Mouse (Mus musculus) skeletal muscle tissue, adult 2 months (tissue): ENCODE measurements at regions not wholly inside any gene's neighbourhood (a gene's known extent, or its start where the extent isn't known, plus 50 kb on each side); places are given as distances from the start of the nearest gene placed in this dataset.

Experiments
- DNase-seq: peaks from one replicate; pipeline ENCODE4 v3.0.0-alpha.2; 2012; ENCODE audit warnings: low read depth, low spot score

- no peak for DNase-seq
Observed at GRCm38 (mm10) chr13:90497573-90497972, 407.6 kb downstream of the Atp6ap1l start.

- no peak for DNase-seq
Observed at GRCm38 (mm10) chr13:90493696-90494095, 404.3 kb upstream of the Xrcc4 start.

GRCm38 (mm10) chr13:90490991-90491951 is 401.9 kb upstream of the Xrcc4 start:
- DNase-seq, result no peak

GRCm38 (mm10) chr13:90480484-90480883 is 391.1 kb upstream of the Xrcc4 start:
- no peak for DNase-seq

- no peak for DNase-seq
Observed at GRCm38 (mm10) chr13:90476880-90477279, 387.5 kb upstream of the Xrcc4 start.

GRCm38 (mm10) chr13:90474507-90474906 is 385.1 kb upstream of the Xrcc4 start:
- DNase-seq, result no peak

- no peak for DNase-seq
Observed at GRCm38 (mm10) chr13:90474053-90474452, 384.6 kb upstream of the Xrcc4 start.

- peak; percentile 41 for DNase-seq
Observed at GRCm38 (mm10) chr13:90473041-90473825, 383.8 kb upstream of the Xrcc4 start.

GRCm38 (mm10) chr13:90466096-90466495 is 376.7 kb upstream of the Xrcc4 start:
- no peak for DNase-seq

- peak; percentile 62 for DNase-seq
Observed at GRCm38 (mm10) chr13:90464051-90464450, 374.6 kb upstream of the Xrcc4 start.

GRCm38 (mm10) chr13:90463381-90463780 is 374.0 kb upstream of the Xrcc4 start:
- no peak for DNase-seq

GRCm38 (mm10) chr13:90454631-90455030 is 365.2 kb upstream of the Xrcc4 start:
- DNase-seq, result no peak

GRCm38 (mm10) chr13:90426901-90427300 is 337.5 kb upstream of the Xrcc4 start:
- no peak for DNase-seq

- no peak for DNase-seq
Observed at GRCm38 (mm10) chr13:90425379-90425778, 336.0 kb upstream of the Xrcc4 start.

GRCm38 (mm10) chr13:90424541-90424940 is 335.1 kb upstream of the Xrcc4 start:
- no peak for DNase-seq

GRCm38 (mm10) chr13:90420966-90421365 is 331.6 kb upstream of the Xrcc4 start:
- no peak for DNase-seq

GRCm38 (mm10) chr13:90404392-90404791 is 315.0 kb upstream of the Xrcc4 start:
- no peak for DNase-seq

GRCm38 (mm10) chr13:90402061-90402460 is 312.7 kb upstream of the Xrcc4 start:
- no peak for DNase-seq

GRCm38 (mm10) chr13:90401496-90401895 is 312.1 kb upstream of the Xrcc4 start:
- no peak for DNase-seq

- DNase-seq, result no peak
Observed at GRCm38 (mm10) chr13:90395274-90396023, 306.0 kb upstream of the Xrcc4 start.

GRCm38 (mm10) chr13:90394815-90395241 is 305.4 kb upstream of the Xrcc4 start:
- peak; percentile 51 for DNase-seq

- DNase-seq, result no peak
Observed at GRCm38 (mm10) chr13:90392415-90392814, 303.0 kb upstream of the Xrcc4 start.
